Mouse (Mus musculus): ENCODE measurements at regions not wholly inside any gene's neighbourhood (a gene's known extent, or its start where the extent isn't known, plus 50 kb on each side); places are given as distances from the start of the nearest gene placed in this dataset.

- TF ChIP-seq CTCF (conservative IDR thresholded peaks at IDR 0.05; ENCODE audit: insufficient read depth, insufficient read length, low read depth, low read length) (no peak), POLR2A (IDR thresholded peaks at IDR 0.05; ENCODE audit: low read depth, low read length) (no peak)
Observed at GRCm38 (mm10) chr4:89490947-89491346, 180.1 kb upstream of the Cdkn2b start.

Measured in kidney, adult 2 months (tissue).